Mouse (Mus musculus) embryonic facial prominence, embryonic 10.5 days (tissue): Measurements from ENCODE around the gene Ooep. TPM values are rescaled to one million over a fixed set of nuclear protein-coding genes. Genes with fewer than 3 reads are reported as not detected.
"Not testable (repeated sequence)": the region's sequence is repeated elsewhere in the genome, so short reads cannot be mapped to it uniquely, and the experiment has no call there.

ENCODE experiments used
- DNase-seq: peaks from one replicate; pipeline ENCODE4 v3.0.0-alpha.2; 2017; ENCODE audit warnings: low spot score
- H3K27ac ChIP-seq: fragments of 300-500 bp; sonication (generic); replicated peaks from 2 replicates; pipeline ENCODE4 v1.5.1; 2016; ENCODE audit warnings: mild to moderate bottlenecking
- H3K27me3 ChIP-seq: fragments of 300-500 bp; sonication (generic); replicated peaks from 2 replicates; pipeline ENCODE4 v1.6.1; 2016; ENCODE audit warnings: low read depth, mild to moderate bottlenecking; ENCODE audit not compliant: poor library complexity, severe bottlenecking
- H3K36me3 ChIP-seq: fragments of 300-500 bp; sonication (generic); replicated peaks from 2 replicates; pipeline ENCODE4 v1.6.1; 2016; ENCODE audit warnings: mild to moderate bottlenecking, moderate library complexity
- H3K4me1 ChIP-seq: fragments of 300-500 bp; sonication (generic); 2 replicates; pipeline ENCODE4 v1.6.1; 2016
- H3K4me3 ChIP-seq: fragments of 300-500 bp; sonication (generic); 2 replicates; pipeline ENCODE4 v1.5.1; 2016; ENCODE audit warnings: mild to moderate bottlenecking, moderate library complexity
- H3K9me3 ChIP-seq: fragments of 300-500 bp; sonication (generic); 2 replicates; pipeline ENCODE4 v1.6.1; 2016; ENCODE audit warnings: mild to moderate bottlenecking
- WGBS: fragments of 180-500 bp; shearing (Covaris S2); methylation state at CpG from one replicate; pipeline ENCODE4 v1.1.7; 2016; 5-methylcytosine and 5-hydroxymethylcytosine counted together
- polyA plus RNA-seq: library from polyadenylated mRNA; unstranded; fragments of >200 nt; fragmentation: Nextera tagmentation; extraction: Ambion mirVana; gene quantifications from 2 replicates; pipeline ENCODE4 v1.2.1, GENCODE M21; 2016

The Ooep gene
- polyA plus RNA-seq, 1 experiment from 2014 or later, result 0.96 TPM

DNA sequence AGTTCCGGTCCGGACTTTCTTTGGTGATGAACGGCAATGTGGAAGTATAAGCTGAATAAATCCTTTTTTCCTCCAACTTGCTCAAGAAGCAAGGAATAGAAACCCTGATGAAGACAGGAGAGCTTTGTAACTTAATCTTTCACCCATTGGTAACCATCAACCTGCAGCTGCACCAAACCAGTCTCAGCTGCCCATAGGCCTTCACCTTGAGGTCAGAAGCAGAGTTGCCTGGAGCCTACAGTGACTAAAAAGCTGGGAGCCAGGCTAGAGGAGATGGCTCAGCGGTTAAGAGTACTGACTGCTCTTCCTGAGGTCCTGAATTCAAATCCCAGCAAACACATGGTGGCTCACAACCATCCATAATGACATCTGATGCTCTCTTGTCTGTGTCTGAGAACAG, 36.0 kb downstream of the Ooep start:
- not testable (repeated sequence) for H3K9me3 ChIP-seq, H3K27me3 ChIP-seq, H3K4me1 ChIP-seq, H3K27ac ChIP-seq, H3K36me3 ChIP-seq, H3K4me3 ChIP-seq, DNase-seq
- 91% methylated on average over 4 of the region's 4 CpGs for WGBS

DNA sequence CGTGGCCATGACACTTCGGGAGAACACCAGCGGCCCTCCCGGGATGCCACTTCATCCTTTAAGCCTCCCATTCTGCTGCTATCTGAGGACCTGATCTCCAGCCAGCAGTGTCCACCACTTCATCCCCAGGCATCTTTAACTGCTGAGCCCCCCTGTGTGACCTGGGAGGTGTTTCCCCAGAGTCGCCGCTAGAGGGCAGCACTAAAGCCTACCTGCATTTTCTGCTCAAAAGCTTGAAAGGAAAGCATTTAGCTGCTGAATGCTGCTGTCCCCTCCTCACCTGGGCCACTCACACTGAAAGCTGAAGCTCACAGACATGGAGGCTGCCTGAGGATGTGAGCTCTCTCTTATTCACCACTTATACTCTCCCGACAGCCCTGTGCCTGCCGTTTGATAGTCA, 38.2 kb downstream of the Ooep start:
- WGBS, result 15% methylated on average over 8 of the region's 8 CpGs
- H3K27ac ChIP-seq, H3K4me3 ChIP-seq, H3K36me3 ChIP-seq, H3K4me1 ChIP-seq, H3K27me3 ChIP-seq, H3K9me3 ChIP-seq: not testable (repeated sequence)
- DNase-seq, result peak; percentile 78

DNA sequence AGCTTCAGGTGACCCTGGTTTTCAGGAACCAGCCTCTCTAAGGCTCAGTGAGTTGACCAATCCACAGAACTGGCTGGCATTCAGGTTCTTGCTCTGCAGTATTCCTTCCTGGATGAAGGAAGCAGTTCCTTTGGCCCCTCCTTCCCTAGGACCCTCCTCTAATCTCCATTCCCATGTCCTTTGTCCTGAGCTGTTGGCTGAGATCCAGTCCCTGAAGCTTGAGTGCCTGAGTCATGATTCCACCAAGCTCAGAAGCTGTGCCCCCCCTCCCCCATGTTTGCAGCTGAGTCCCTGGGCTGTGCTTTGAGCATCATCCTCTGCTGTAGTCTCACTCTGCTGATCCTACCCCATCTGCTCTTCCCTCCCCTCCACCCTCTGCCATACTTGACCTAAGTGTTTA, 41.5 kb downstream of the Ooep start:
- H3K36me3 ChIP-seq, H3K4me3 ChIP-seq, H3K4me1 ChIP-seq, H3K9me3 ChIP-seq, H3K27me3 ChIP-seq, H3K27ac ChIP-seq, DNase-seq: not testable (repeated sequence)

DNA sequence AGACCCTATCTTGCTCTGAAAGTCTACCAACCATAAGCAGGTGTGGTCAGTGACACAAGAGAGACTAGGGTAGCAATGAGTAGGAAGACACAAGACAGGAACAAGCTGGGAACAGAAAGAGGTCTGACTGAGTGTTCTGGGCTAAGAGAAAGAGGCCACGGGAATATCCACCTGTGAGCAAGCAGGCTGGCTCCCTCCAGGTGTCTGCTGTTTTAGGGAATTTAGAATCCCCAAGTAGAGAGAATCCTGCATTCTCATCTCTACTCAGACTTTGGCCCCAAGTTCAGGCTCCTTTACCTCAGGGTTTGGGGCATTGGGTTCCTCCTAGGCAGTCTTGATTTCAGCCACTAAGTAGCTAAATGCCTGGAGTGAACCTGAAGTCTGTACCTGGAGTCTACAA, 51.2 kb downstream of the Ooep start, which contains the start of gene Omt2b:
TSS of gene Omt2b (plus strand) at position 301 of the 400 bp plus-strand sequence.
- DNase-seq, H3K4me1 ChIP-seq, H3K27me3 ChIP-seq, H3K4me3 ChIP-seq, H3K27ac ChIP-seq, H3K36me3 ChIP-seq, H3K9me3 ChIP-seq: not testable (repeated sequence)
- 75% methylated on average over 1 of the region's 1 CpGs for WGBS

Other genes starting within 250 kb of the Ooep start
- gene Gsta4, start 196.0 kb downstream of the Ooep start, polyA plus RNA-seq, result 102 and 107 TPM in 2 replicates
- gene Gsta1, start 148.1 kb downstream of the Ooep start, polyA plus RNA-seq, result not detected in 2 replicates
- not detected in 2 replicates for gene Gm3776, start 121.6 kb downstream of the Ooep start, polyA plus RNA-seq
- gene Gm10639, start 88.8 kb downstream of the Ooep start, polyA plus RNA-seq, result not detected in 2 replicates
- gene Omt2a, start 63.9 kb downstream of the Ooep start, polyA plus RNA-seq, result not detected in 2 replicates
- not detected in 2 replicates for gene Omt2b, start 51.1 kb downstream of the Ooep start, polyA plus RNA-seq
- not detected in 2 replicates for gene Gsta2, start 22.9 kb downstream of the Ooep start, polyA plus RNA-seq
- 0.26 TPM in 1 of 2 replicates, not detected in the other for gene Dppa5a, start 10.5 kb downstream of the Ooep start, polyA plus RNA-seq
- 0.12 TPM in 1 of 2 replicates, not detected in the other for gene Ddx43, start 17.1 kb upstream of the Ooep start, polyA plus RNA-seq
- gene Cgas, start 64.5 kb upstream of the Ooep start, polyA plus RNA-seq, result 0.21 and 0.55 TPM in 2 replicates
- 23.0 and 23.8 TPM in 2 replicates for gene Mto1, start 69.5 kb upstream of the Ooep start, polyA plus RNA-seq
- 0.30 and 0.78 TPM in 2 replicates for gene Gm17324, start 70.1 kb upstream of the Ooep start, polyA plus RNA-seq
- 3,747 and 3,838 TPM in 2 replicates for gene Eef1a1, start 110.4 kb upstream of the Ooep start, polyA plus RNA-seq
- 9.5 and 11.2 TPM in 2 replicates for gene Slc17a5, start 209.3 kb upstream of the Ooep start, polyA plus RNA-seq
- gene Cd109, start 236.8 kb upstream of the Ooep start, polyA plus RNA-seq, result 4.0 and 4.4 TPM in 2 replicates